Mouse (Mus musculus) testis, adult 2 months (tissue): ENCODE measurements at regions not wholly inside any gene's neighbourhood (a gene's known extent, or its start where the extent isn't known, plus 50 kb on each side); places are given as distances from the start of the nearest gene placed in this dataset.

Source experiments
- CTCF ChIP-seq: fragments of 200-500 bp; IDR thresholded peaks from 2 replicates; pipeline ENCODE4 v1.5.1; 2012; ENCODE audit warnings: low read depth, mild to moderate bottlenecking, inconsistent platforms, low read length, moderate library complexity; ENCODE audit not compliant: control insufficient read depth, insufficient read depth, insufficient replicate concordance
- POLR2A ChIP-seq: fragments of 200-500 bp; IDR thresholded peaks from 2 replicates; pipeline ENCODE4 v1.6.1; 2012; ENCODE audit warnings: low read depth, mild to moderate bottlenecking, inconsistent platforms, low read length, moderate library complexity; ENCODE audit not compliant: control insufficient read depth

- TF ChIP-seq CTCF (no peak), POLR2A (no peak)
Observed at GRCm38 (mm10) chr3:38312834-38313233, 171.8 kb downstream of the Ankrd50 start.
